Mouse (Mus musculus): ENCODE measurements around the gene Dnajc17. TPM values are rescaled to one million over a fixed set of nuclear protein-coding genes. Genes with fewer than 3 reads are reported as not detected.

The Dnajc17 gene
- 24.5 and 26.2 TPM in 2 replicates for polyA plus RNA-seq (2016; fragmentation: Nextera tagmentation; extraction: Ambion mirVana)

GRCm38 (mm10) chr2:119208344-119209175 is at the start of gene Dnajc17, which contains the start of gene Zfyve19:
Gene Dnajc17 (minus strand): TSS chr2:119208795.
Gene Zfyve19 (plus strand): TSS chr2:119208617.
- Histone ChIP-seq H3K27me3 (ENCODE audit: low read depth, poor library complexity, severe bottlenecking) (no peaks in the 10 kb centered on the region), H3K4me1 (peaks cover 31% of the 10 kb centered on the region), H3K36me3 (peaks cover 33% of the 10 kb centered on the region), H3K4me3 (peak within 1 kb of the TSS; percentile 80), H3K27ac (replicated peaks) (peak within 1 kb of the TSS; percentile 92), H3K9me3 (replicated peaks) (no peaks in the 10 kb centered on the region)
- DNase-seq (ENCODE audit: low spot score) = peak; percentile 97
- WGBS = under 1% methylated on average over 51 of the region's 51 CpGs

DNA sequence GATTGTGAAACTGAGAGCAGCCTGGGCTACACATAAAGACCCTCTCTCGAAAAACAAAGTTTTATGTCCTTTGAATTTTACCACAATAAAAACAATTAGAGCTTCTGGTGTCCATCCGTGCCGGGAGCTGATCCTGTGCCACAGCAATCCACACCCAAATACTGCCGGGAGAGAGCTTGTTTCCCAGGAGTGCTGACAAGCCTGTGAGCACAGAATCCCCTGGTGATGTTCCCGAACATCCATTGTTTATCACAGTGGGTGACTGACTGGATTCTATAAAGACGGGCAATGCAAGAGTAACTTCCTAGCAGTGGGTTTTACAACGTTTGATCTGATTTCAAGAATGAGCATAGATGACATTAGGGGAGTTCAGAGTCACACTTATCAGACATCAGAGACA is 46.4 kb upstream of the Dnajc17 start:
- Histone ChIP-seq H3K9me3 (replicated peaks) (no peaks in the 10 kb centered on the region), H3K27me3 (ENCODE audit: low read depth, poor library complexity, severe bottlenecking) (peaks cover 28% of the 10 kb centered on the region), H3K36me3 (no peaks in the 10 kb centered on the region), H3K4me1 (peaks cover 9% of the 10 kb centered on the region), H3K4me3 (no peak overlapping the region), H3K27ac (replicated peaks) (no peak overlapping the region)
- 12% methylated on average over 7 of the region's 7 CpGs for WGBS
- no peak for DNase-seq (ENCODE audit: low spot score)

DNA sequence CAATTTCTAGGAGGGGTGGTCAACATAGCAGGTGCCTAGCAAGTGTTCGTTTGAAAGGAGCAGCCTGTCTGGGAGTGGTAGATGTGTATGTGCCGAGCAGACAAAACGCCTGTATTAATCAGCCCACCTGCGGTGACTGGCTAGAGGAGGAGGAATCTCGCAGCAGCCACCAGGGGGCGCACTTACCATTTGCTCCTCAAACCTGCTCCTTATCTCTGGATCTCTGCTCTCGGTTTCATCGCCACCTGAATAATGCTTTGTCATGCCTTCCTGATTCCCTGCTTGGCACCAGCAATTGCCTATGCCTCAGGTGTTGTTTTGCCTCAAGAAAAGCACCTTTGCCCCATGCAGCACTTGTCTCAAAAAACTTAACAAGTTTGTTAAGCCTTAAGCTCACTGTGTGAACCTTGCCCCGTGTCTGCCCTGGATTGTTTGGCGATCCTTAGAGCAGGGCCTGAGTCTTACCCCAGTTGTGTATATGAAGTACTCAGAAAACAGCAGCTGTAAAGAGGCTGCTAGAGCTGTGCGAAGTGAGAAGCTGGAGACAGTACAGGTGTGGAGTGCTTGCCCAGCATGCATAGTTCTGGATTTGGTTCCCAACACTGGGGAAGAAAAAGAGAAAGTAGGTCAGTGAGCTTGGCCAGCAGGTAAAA is 42.4 kb upstream of the Dnajc17 start:
- peak; percentile 86 for DNase-seq (ENCODE audit: low spot score)
- no peaks in the 10 kb centered on the region for H3K36me3 ChIP-seq
- H3K4me3 ChIP-seq = peak overlapping the region; percentile 20; the same call in 1 of the 2 replicates
- no peaks in the 10 kb centered on the region for H3K9me3 ChIP-seq (replicated peaks)
- no peak overlapping the region; the same call in 1 of the 2 replicates for H3K27ac ChIP-seq (replicated peaks)
- H3K27me3 ChIP-seq (ENCODE audit: low read depth, poor library complexity, severe bottlenecking) = peaks cover 28% of the 10 kb centered on the region
- WGBS = 19% methylated on average over 11 of the region's 11 CpGs
- H3K4me1 ChIP-seq = peaks cover 9% of the 10 kb centered on the region

- H3K27ac ChIP-seq (replicated peaks) = no peak overlapping the region
- H3K27me3 ChIP-seq (ENCODE audit: low read depth, poor library complexity, severe bottlenecking) = peaks cover 25% of the 10 kb centered on the region
- WGBS = 67% methylated on average over 5 of the region's 5 CpGs
- peaks cover 9% of the 10 kb centered on the region for H3K4me1 ChIP-seq
- no peak overlapping the region for H3K4me3 ChIP-seq
- H3K36me3 ChIP-seq = no peaks in the 10 kb centered on the region
- H3K9me3 ChIP-seq (replicated peaks) = no peaks in the 10 kb centered on the region
- no peak for DNase-seq (ENCODE audit: low spot score)
Measured at GRCm38 (mm10) chr2:119250377-119250776, 41.8 kb upstream of the Dnajc17 start.

GRCm38 (mm10) chr2:119249592-119250061 is 41.0 kb upstream of the Dnajc17 start:
- DNase-seq (ENCODE audit: low spot score) = no peak
- Histone ChIP-seq H3K9me3 (replicated peaks) (no peaks in the 10 kb centered on the region), H3K27ac (replicated peaks) (no peak overlapping the region), H3K4me1 (peaks cover 7% of the 10 kb centered on the region), H3K4me3 (no peak overlapping the region), H3K36me3 (no peaks in the 10 kb centered on the region), H3K27me3 (ENCODE audit: low read depth, poor library complexity, severe bottlenecking) (peaks cover 18% of the 10 kb centered on the region)
- 77% methylated on average over 4 of the region's 4 CpGs for WGBS

DNA sequence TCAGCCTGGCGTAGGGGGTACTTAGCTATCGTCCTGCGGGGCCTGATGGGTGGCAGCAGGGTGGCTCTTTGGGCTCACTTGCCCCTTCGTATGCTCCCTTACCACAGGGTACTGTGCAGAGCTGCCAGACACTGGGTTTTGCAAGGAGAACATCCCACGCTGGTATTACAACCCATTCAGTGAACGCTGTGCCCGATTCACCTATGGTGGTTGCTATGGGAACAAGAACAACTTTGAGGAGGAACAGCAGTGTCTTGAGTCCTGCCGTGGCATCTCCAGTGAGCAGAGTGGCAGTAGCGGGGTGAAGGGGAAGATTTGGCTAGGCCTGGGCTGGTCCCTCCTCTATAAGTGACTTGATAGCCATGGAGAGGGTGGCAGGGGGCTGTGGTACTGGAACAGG is 39.3 kb upstream of the Dnajc17 start:
- Histone ChIP-seq H3K27ac (replicated peaks) (no peak overlapping the region), H3K4me3 (no peak overlapping the region), H3K36me3 (no peaks in the 10 kb centered on the region), H3K4me1 (peaks cover 7% of the 10 kb centered on the region), H3K27me3 (ENCODE audit: low read depth, poor library complexity, severe bottlenecking) (peaks cover 4% of the 10 kb centered on the region; the same call in 1 of the 2 replicates), H3K9me3 (replicated peaks) (no peaks in the 10 kb centered on the region)
- WGBS = 87% methylated on average over 9 of the region's 9 CpGs
- DNase-seq (ENCODE audit: low spot score) = no peak

DNA sequence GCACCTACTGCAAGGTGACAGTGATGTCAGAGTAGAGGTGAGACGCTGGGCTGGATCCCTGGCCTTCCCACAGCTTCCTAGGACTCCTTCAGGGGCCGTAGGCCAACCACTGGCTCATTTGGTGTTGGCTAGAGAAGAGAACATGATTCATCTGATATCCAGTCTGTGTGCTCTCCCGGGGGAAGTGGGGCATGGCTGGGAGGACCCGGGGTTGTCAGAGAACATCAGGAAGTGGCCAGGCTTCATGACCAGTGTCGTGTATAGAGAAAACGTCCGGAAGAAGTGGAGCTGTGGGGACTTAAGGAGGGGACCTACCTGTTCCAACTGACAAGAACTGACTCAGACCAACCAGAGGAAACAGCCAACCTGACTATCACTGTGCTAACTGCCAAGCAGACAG is 36.7 kb upstream of the Dnajc17 start:
- no peak overlapping the region for H3K27ac ChIP-seq (replicated peaks)
- no peaks in the 10 kb centered on the region for H3K9me3 ChIP-seq (replicated peaks)
- WGBS = 87% methylated on average over 7 of the region's 7 CpGs
- peaks cover 12% of the 10 kb centered on the region for H3K27me3 ChIP-seq (ENCODE audit: low read depth, poor library complexity, severe bottlenecking)
- H3K4me1 ChIP-seq = no peaks in the 10 kb centered on the region
- DNase-seq (ENCODE audit: low spot score) = no peak
- H3K4me3 ChIP-seq = no peak overlapping the region
- no peaks in the 10 kb centered on the region for H3K36me3 ChIP-seq

DNA sequence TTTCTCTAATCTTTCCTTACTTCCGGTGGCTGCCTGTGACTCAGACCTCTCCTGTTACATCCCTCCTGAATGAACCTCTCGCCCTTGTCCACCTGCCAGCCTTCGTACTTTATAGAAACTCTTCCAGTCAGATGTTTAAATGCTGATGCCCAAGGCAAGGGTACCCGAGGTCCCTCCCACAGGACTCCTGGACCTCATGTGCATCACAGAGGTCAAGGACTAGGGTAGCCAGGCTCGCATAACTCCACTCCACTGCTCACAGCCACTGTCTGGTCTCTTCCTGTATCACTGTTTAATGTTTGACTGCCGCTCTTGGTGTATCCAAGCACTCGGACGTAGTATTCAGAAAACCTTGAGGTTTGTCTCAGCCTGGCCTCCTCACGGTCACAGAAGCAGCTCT is 34.0 kb upstream of the Dnajc17 start:
- no peaks in the 10 kb centered on the region for H3K36me3 ChIP-seq
- peaks cover 6% of the 10 kb centered on the region for H3K4me1 ChIP-seq
- H3K4me3 ChIP-seq = no peak overlapping the region
- H3K27me3 ChIP-seq (ENCODE audit: low read depth, poor library complexity, severe bottlenecking) = peaks cover 37% of the 10 kb centered on the region
- no peak for DNase-seq (ENCODE audit: low spot score)
- 86% methylated on average over 9 of the region's 9 CpGs for WGBS
- no peak overlapping the region for H3K27ac ChIP-seq (replicated peaks)
- H3K9me3 ChIP-seq (replicated peaks) = no peaks in the 10 kb centered on the region

GRCm38 (mm10) chr2:119240819-119241186 is 32.2 kb upstream of the Dnajc17 start:
- Histone ChIP-seq H3K36me3 (no peaks in the 10 kb centered on the region), H3K27me3 (ENCODE audit: low read depth, poor library complexity, severe bottlenecking) (peaks cover 54% of the 10 kb centered on the region)
- 87% methylated on average over 4 of the region's 4 CpGs for WGBS

GRCm38 (mm10) chr2:119240075-119240818 is 31.7 kb upstream of the Dnajc17 start:
- H3K4me1 ChIP-seq = peaks cover 15% of the 10 kb centered on the region
- no peak for DNase-seq (ENCODE audit: low spot score)
- no peaks in the 10 kb centered on the region for H3K36me3 ChIP-seq
- WGBS = 67% methylated on average over 4 of the region's 4 CpGs
- no peak overlapping the region for H3K4me3 ChIP-seq
- H3K27ac ChIP-seq (replicated peaks) = no peak overlapping the region
- H3K27me3 ChIP-seq (ENCODE audit: low read depth, poor library complexity, severe bottlenecking) = peaks cover 60% of the 10 kb centered on the region
- no peaks in the 10 kb centered on the region for H3K9me3 ChIP-seq (replicated peaks)

More at GRCm38 (mm10) chr2:119240819-119241186, 32.2 kb upstream of the Dnajc17 start:
- Histone ChIP-seq H3K9me3 (replicated peaks) (no peaks in the 10 kb centered on the region), H3K4me3 (no peak overlapping the region), H3K27ac (replicated peaks) (no peak overlapping the region), H3K4me1 (peaks cover 15% of the 10 kb centered on the region)
- no peak for DNase-seq (ENCODE audit: low spot score)

DNA sequence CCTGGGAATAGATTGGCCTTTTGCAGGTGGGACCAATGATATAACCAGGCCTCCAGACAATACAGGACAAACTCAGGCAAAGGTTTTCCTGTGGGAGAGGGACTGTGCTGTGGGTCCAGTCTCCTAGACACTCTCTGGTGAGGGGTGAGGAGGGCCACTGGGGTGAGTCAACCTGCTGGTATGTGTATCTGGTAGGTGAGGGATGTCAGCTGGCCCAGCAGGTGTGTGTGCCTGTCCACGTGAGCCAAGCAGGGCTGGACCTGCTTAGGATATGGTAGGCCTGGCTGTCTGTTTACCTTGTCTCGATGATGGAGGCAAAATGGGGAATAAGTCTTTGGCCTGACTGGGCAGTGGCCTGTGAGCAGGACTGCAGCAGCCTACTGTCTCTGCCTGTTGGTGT is 30.1 kb upstream of the Dnajc17 start:
- no peak overlapping the region for H3K27ac ChIP-seq (replicated peaks)
- H3K9me3 ChIP-seq (replicated peaks) = no peaks in the 10 kb centered on the region
- H3K36me3 ChIP-seq = no peaks in the 10 kb centered on the region
- H3K4me3 ChIP-seq = no peak overlapping the region
- peaks cover 75% of the 10 kb centered on the region for H3K27me3 ChIP-seq (ENCODE audit: low read depth, poor library complexity, severe bottlenecking)
- WGBS = 72% methylated on average over 2 of the region's 2 CpGs
- H3K4me1 ChIP-seq = peaks cover 15% of the 10 kb centered on the region
- DNase-seq (ENCODE audit: low spot score) = no peak

- Histone ChIP-seq H3K4me3 (peak overlapping the region; percentile 57), H3K27me3 (ENCODE audit: low read depth, poor library complexity, severe bottlenecking) (peaks cover 77% of the 10 kb centered on the region), H3K4me1 (peaks cover 15% of the 10 kb centered on the region), H3K36me3 (no peaks in the 10 kb centered on the region), H3K9me3 (replicated peaks) (no peaks in the 10 kb centered on the region), H3K27ac (replicated peaks) (no peak overlapping the region; the same call in 1 of the 2 replicates)
- DNase-seq (ENCODE audit: low spot score) = peak; percentile 41
- WGBS = 1% methylated on average over 31 of the region's 31 CpGs
Measured at GRCm38 (mm10) chr2:119237871-119238220, 29.3 kb upstream of the Dnajc17 start.
